Mouse (Mus musculus) neural tube, embryonic 15.5 days (tissue): ENCODE measurements around the gene Farp2. TPM values are rescaled to one million over a fixed set of nuclear protein-coding genes. Genes with fewer than 3 reads are reported as not detected.
"Not testable (repeated sequence)": the region's sequence is repeated elsewhere in the genome, so short reads cannot be mapped to it uniquely, and the experiment has no call there.

ENCODE experiments used
- ATAC-seq: fragments of 200-750 bp; cut with Nextera tagmentation; 2 replicates; pipeline ENCODE4 v1.8.0; 2017; ENCODE audit warnings: mild to moderate bottlenecking, moderate TSS enrichment, moderate library complexity; ENCODE audit not compliant: low FRiP score
- H3K27ac ChIP-seq: fragments of 300-500 bp; sonication (generic); replicated peaks from 2 replicates; pipeline ENCODE4 v1.5.1; 2015; ENCODE audit warnings: mild to moderate bottlenecking, inconsistent platforms
- H3K27me3 ChIP-seq: fragments of 300-500 bp; sonication (generic); replicated peaks from 2 replicates; pipeline ENCODE4 v1.6.1; 2015; ENCODE audit warnings: inconsistent platforms
- H3K36me3 ChIP-seq: fragments of 300-500 bp; sonication (generic); 2 replicates; pipeline ENCODE4 v1.6.1; 2015; ENCODE audit warnings: inconsistent platforms
- H3K4me1 ChIP-seq: fragments of 300-500 bp; sonication (generic); 2 replicates; pipeline ENCODE4 v1.6.1; 2015; ENCODE audit warnings: inconsistent platforms
- H3K4me2 ChIP-seq: fragments of 300-500 bp; sonication (generic); 2 replicates; pipeline ENCODE4 v1.6.1; 2015; ENCODE audit warnings: inconsistent platforms, mild to moderate bottlenecking, moderate library complexity
- H3K4me3 ChIP-seq: fragments of 300-500 bp; sonication (generic); replicated peaks from 2 replicates; pipeline ENCODE4 v1.5.1; 2015; ENCODE audit warnings: mild to moderate bottlenecking, inconsistent platforms
- H3K9ac ChIP-seq: fragments of 300-500 bp; sonication (generic); replicated peaks from 2 replicates; pipeline ENCODE4 v1.6.1; 2015; ENCODE audit warnings: mild to moderate bottlenecking, inconsistent platforms
- H3K9me3 ChIP-seq: fragments of 300-500 bp; sonication (generic); replicated peaks from 2 replicates; pipeline ENCODE4 v1.6.1; 2016; ENCODE audit warnings: inconsistent platforms
- WGBS: fragments of 180-500 bp; shearing (Covaris S2); methylation state at CpG from one replicate; pipeline ENCODE4 v1.1.7; 2015; ENCODE audit warnings: mixed read lengths; 5-methylcytosine and 5-hydroxymethylcytosine counted together
- polyA plus RNA-seq: library from polyadenylated mRNA; unstranded; fragments of >200 nt; fragmentation: Nextera tagmentation; extraction: Ambion mirVana; gene quantifications from 2 replicates; pipeline ENCODE4 v1.2.1, GENCODE M21; 2015

Farp2 gene
- 4.9 and 5.3 TPM in 2 replicates for polyA plus RNA-seq

DNA sequence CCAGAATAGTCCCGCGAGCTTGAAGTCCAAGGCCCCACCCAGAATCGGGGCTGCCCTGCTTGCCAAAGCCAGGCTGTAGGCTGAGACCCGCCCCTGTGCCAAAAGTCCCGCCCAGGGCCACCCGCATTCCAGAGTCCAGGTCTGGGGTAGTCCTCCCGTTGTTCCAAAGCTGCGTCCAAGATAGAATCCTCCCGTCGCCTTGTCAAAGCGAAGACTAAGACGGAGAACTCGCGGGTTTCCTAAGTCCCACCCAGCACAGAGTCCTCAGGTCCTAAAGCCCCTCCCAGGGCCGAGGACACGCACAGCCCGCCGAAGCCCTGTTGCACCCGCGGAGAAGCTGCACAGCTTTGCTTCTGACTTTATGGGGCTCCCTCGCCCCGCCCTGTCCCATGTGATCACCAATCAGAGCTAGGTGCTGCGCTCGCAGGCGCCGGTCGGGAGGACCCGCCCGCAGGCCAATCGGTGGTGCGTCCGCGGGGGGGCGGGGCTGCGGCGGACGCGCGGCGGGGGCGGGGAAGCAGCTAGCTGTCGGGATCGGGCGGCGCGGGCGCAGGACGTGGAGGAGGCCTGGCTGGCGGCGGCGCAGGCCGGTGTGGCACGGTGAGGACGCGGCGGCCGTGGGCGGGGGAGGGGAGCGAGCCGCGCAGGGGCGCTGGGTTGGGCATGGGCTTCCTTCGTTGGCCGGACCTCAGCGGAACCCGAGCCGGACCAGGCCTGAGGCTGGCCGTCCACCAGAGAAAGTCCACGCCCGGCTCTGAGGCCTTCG, at the start of gene Farp2:
Gene Farp2, plus strand, starts transcription at position 495 of the 766 bp plus-strand sequence.
- peak within 1 kb of the TSS; percentile 80 for H3K27ac ChIP-seq
- peaks cover 9% of the 10 kb centered on the region for H3K36me3 ChIP-seq
- H3K9ac ChIP-seq, result peak within 1 kb of the TSS; percentile 68
- peak; percentile 96 for ATAC-seq
- under 1% methylated on average over 71 of the region's 71 CpGs for WGBS
- H3K9me3 ChIP-seq, result no peaks in the 10 kb centered on the region
- H3K27me3 ChIP-seq, result no peaks in the 10 kb centered on the region
- peak within 1 kb of the TSS; percentile 84 for H3K4me2 ChIP-seq
- H3K4me3 ChIP-seq, result peak within 1 kb of the TSS; percentile 79
- H3K4me1 ChIP-seq, result peaks cover 28% of the 10 kb centered on the region

DNA sequence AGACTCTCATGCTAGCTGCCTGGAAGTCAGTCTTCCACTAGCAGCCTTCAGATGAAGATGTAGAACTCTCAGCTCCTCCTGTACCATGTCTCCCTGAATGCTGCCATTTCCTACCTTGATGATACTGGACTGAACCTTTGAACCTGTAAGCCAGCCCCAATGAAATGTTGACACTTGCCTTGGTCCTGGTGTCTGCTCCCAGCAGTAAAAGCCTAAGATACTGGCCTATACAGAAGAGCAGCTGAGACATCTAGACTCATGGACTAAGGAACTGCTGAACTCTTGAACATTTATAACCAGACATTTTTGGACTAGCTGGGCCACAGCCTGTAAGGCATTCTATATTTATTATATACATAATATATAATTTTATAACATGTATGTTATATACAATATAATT, 46.8 kb upstream of the Farp2 start:
- Histone ChIP-seq H3K27ac (no peak overlapping the region), H3K9ac (no peak overlapping the region), H3K4me1 (0 out of 2 replicates have a peak, but pooled peaks cover 2% of the 10 kb centered on the region), H3K4me3 (no peak overlapping the region), H3K4me2 (no peak overlapping the region), H3K36me3 (no peaks in the 10 kb centered on the region), H3K9me3 (no peaks in the 10 kb centered on the region), H3K27me3 (no peaks in the 10 kb centered on the region)
- no peak for ATAC-seq

DNA sequence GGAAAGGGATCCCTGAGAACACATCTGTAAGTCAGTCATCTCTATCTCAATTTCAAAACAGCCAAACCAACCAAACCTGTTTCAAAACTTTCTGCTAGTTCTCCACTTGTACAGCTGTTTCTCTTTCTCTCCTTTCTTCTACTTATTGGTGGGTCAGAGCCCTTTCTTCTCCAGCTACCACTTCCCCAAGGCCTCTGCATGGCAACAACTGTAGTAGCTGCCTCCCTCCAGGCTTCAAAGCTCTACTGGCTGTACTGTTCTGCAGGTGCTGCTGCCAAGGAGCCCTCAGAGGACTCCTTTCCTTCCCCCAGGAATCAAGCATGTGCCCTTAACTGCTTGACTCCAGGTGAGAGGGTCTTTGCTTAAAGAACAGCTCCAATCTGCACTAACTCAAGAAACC, 46.1 kb upstream of the Farp2 start:
- H3K4me3 ChIP-seq, result no peak overlapping the region
- H3K27me3 ChIP-seq, result no peaks in the 10 kb centered on the region
- no peaks in the 10 kb centered on the region for H3K9me3 ChIP-seq
- no peak overlapping the region for H3K27ac ChIP-seq
- ATAC-seq, result no peak
- no peak overlapping the region for H3K4me2 ChIP-seq
- 0 out of 2 replicates have a peak, but pooled peaks cover 2% of the 10 kb centered on the region for H3K4me1 ChIP-seq
- H3K36me3 ChIP-seq, result no peaks in the 10 kb centered on the region
- H3K9ac ChIP-seq, result no peak overlapping the region

DNA sequence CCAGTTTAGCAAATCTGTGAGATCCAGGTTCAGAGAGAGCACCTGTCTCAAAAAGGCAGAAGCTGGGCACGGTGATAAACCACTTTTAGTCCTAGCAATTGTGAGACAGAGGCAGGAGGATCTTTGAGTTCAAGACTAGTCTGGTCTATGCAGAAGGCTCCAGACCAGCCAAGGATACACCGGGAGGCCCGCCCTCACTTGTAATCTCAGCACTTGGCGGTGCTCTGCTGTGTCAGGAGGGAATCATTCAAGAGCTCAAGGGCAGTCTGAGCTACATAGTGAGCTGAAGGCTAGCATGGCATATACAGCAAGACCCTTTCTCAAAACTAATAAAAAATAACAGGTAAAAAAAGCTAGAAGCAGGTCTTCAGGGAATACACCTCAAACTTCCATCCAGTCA, 43.3 kb upstream of the Farp2 start:
- 96% methylated on average over 4 of the region's 4 CpGs for WGBS
- ATAC-seq, result no peak

DNA sequence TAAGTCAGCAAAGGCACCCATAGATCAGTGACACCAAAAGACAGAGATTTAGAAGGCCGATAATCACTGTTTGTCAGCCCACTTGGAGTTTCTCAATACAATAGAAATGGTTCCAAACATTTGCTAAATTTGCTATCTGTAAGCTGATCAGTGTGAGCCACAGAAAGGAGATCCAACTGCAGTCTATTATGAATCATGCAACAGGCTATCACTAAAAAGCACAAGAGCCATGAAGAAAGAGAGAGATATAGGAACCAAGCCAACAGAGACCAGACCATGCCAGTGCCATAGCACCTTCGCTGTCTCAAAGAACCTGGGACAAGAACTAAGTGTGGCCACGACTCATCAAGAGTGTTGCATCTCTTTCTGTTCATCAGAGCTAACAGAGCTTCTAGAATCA, 36.2 kb upstream of the Farp2 start:
- 98% methylated on average over 3 of the region's 3 CpGs for WGBS
- no peaks in the 10 kb centered on the region for H3K36me3 ChIP-seq
- no peak overlapping the region for H3K4me3 ChIP-seq
- no peak overlapping the region for H3K27ac ChIP-seq
- no peak for ATAC-seq
- no peak overlapping the region for H3K4me2 ChIP-seq
- H3K27me3 ChIP-seq, result no peaks in the 10 kb centered on the region
- H3K4me1 ChIP-seq, result peaks cover 20% of the 10 kb centered on the region
- H3K9ac ChIP-seq, result no peak overlapping the region
- H3K9me3 ChIP-seq, result no peaks in the 10 kb centered on the region

More for the DNA sequence above, 43.3 kb upstream of the Farp2 start:
- Histone ChIP-seq H3K27ac (no peak overlapping the region), H3K4me3 (no peak overlapping the region), H3K9ac (no peak overlapping the region), H3K4me2 (no peak overlapping the region), H3K4me1 (0 out of 2 replicates have a peak, but pooled peaks cover 2% of the 10 kb centered on the region), H3K27me3 (no peaks in the 10 kb centered on the region), H3K36me3 (no peaks in the 10 kb centered on the region), H3K9me3 (no peaks in the 10 kb centered on the region)

DNA sequence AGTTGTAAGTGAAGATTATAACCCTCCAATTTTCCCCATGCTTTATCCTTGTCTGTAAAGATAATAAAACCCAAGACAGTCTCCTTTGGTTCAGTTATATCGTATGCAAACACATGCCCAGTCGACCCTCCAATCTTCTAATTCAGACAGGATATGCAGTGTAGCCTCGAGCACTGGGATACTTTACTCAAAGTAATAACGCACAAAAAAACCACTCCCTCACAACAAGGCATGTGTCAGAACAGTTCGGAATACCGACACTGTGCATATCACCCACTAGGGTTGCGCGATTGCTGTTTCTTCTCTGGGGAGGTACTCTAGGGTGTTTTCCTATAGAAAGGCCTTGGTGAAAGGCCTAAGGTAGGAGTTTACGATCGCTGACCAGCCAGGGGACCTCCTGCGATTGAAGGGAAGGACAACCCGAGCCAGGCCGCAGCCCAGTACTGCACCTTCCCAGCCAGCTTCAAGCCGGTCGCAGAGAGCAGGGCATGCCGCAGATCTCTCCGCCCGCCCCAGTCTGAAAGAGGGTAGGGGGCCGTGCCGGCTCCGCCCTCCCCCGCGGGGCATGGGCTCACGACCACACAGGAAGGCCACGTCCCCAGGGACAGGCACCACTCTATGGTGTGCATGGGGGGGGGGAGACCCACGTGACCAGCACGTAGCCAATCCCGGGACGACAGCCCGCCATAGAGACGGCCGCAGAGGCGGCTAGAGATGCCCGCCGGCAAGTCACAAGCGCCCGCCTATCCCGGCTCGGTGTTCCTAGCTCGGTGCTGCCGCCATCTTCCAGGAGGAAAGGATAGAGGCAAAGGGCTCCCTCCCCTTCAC, 33.9 kb upstream of the Farp2 start:
- Histone ChIP-seq H3K9ac (peak overlapping the region; percentile 84), H3K27ac (peak overlapping the region; percentile 99), H3K9me3 (no peaks in the 10 kb centered on the region), H3K36me3 (no peaks in the 10 kb centered on the region), H3K4me1 (peaks cover 24% of the 10 kb centered on the region), H3K4me3 (peak overlapping the region; percentile 66), H3K27me3 (no peaks in the 10 kb centered on the region), H3K4me2 (peak overlapping the region; percentile 55)
- under 1% methylated on average over 41 of the region's 41 CpGs for WGBS
- peak; percentile 95 for ATAC-seq

DNA sequence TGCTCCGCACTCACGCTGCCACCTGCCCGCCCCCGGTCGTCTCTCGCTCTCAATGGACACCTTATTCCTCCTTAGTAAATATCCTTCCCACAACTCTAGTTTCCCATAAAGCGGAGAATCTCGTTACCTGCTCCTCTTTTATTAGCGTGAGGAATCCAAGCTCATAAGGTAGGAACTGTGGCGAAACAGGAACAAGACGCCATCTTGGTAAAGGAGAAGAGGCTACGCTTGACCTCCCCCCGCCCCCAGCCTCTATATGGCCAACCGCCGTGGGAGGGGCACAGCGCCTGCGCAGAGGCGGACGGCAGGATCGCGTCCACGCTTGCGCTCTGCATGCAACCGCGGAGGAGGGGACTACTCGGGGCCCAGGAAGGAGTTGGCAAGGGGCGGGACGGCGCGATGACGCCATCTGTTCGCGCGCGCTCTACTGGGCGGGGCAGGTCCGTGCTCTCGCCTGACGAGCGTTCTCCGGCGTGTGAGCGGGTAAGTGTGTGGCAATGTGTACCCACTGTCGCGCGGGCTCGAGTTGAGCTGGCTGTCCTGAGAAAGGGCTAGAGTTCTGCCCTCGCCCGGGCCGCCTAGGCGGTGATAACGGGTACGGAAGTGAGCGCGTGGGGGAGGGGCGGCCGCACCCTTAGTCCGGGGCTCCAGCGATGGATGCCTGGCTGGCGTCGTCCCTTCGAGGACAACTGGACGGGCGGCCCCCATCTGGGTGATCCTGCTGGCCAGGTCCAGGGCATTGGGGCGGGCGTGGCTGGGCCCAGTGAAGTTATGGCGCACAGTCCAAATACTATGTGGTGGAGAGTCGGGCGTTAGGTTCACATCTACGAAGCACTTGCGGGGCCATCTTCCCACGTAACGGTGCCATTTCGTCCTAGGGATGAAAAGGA, 33.0 kb upstream of the Farp2 start, which contains the start of gene Hdlbp:
Gene Hdlbp, minus strand, starts transcription at position 230 of the 890 bp plus-strand sequence.
- H3K27me3 ChIP-seq, result no peaks in the 10 kb centered on the region
- H3K9ac ChIP-seq, result peak within 1 kb of the TSS; percentile 84
- peak within 1 kb of the TSS; percentile 99 for H3K27ac ChIP-seq
- peak within 1 kb of the TSS; percentile 65 for H3K4me2 ChIP-seq
- peak; percentile 95 for ATAC-seq
- under 1% methylated on average over 74 of the region's 74 CpGs for WGBS
- H3K9me3 ChIP-seq, result no peaks in the 10 kb centered on the region
- no peaks in the 10 kb centered on the region for H3K36me3 ChIP-seq
- peak within 1 kb of the TSS; percentile 66 for H3K4me3 ChIP-seq
- peaks cover 24% of the 10 kb centered on the region for H3K4me1 ChIP-seq

DNA sequence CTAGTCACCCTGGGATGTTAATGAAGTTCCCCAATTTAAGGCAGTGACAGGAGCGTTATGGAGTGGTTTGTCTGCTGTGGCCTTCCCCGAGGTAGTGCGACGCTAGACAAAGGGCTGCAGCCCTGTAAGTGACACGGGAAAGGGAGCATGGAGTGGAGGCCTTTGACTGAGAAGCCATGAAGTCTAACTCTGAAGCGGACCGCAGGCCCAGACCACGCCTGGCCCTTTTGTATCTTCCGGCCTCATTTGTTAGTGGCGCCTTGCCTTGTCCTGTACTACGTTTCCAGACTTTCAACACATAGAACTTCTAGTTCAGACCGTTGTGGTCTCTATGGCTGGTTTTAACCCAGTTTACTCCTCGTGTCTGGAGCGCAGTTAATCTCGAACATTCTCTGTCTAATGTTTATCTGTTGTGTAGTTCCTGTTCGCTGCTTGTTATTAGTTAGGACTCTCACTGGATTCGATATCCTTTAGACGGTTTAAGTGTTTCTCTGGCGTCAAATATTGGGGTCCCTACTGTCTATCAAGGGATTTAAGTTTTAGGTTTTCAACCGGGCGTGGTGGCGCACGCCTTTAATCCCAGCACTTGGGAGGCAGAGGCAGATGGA, 32.3 kb upstream of the Farp2 start:
- 7% methylated on average over 23 of the region's 23 CpGs for WGBS
- Histone ChIP-seq H3K27ac (peak overlapping the region; percentile 99), H3K27me3 (no peaks in the 10 kb centered on the region), H3K4me3 (peak overlapping the region; percentile 66), H3K4me1 (peaks cover 24% of the 10 kb centered on the region), H3K9ac (peak overlapping the region; percentile 84), H3K4me2 (peak overlapping the region; percentile 65), H3K36me3 (no peaks in the 10 kb centered on the region), H3K9me3 (no peaks in the 10 kb centered on the region)
- peak; percentile 2; the same call in 1 of the 2 replicates for ATAC-seq

DNA sequence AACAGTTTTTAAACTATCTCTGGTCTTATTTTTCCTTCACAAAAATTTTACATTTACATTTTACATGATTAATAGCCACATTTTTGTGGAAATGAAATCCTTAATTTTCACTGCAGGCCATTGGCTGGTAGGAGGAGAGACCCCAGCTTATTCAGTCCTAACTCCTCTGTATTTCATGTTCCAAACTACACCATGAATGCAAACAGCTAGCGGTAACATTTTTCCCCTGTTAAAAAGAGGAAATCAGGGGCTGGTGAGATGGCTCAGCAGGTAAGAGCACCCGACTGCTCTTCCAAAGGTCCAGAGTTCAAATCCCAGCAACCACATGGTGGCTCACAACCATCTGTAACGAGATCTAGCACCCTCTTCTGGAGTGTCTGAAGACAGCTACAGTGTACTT, 25.6 kb upstream of the Farp2 start:
- not testable (repeated sequence) for H3K9me3 ChIP-seq, H3K36me3 ChIP-seq, H3K9ac ChIP-seq, ATAC-seq, H3K4me2 ChIP-seq, H3K4me1 ChIP-seq, H3K27me3 ChIP-seq, H3K27ac ChIP-seq, H3K4me3 ChIP-seq
- 76% methylated on average over 3 of the region's 3 CpGs for WGBS

DNA sequence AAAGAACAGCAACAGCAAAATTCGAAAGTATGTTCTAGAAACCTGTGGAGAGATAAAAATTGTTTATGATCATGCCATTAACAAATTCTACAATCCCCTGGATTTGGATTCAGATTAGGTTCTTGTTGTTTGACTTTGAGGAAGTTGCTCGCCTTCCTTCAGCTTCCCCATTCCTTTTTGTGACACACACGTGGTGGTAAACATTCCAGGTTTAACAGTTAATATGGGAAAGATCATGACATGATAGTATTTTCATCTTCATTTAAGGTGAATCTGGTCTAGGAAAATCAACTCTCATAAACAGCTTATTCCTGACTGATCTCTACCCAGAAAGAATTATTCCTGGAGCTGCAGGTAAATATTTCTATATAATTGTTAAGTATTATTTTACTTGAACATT, 16.6 kb upstream of the Farp2 start:
- no peak for ATAC-seq

More for the DNA sequence above, 16.6 kb upstream of the Farp2 start:
- Histone ChIP-seq H3K9me3 (no peaks in the 10 kb centered on the region), H3K36me3 (peaks cover 30% of the 10 kb centered on the region), H3K4me1 (no peaks in the 10 kb centered on the region), H3K4me3 (no peak overlapping the region), H3K27me3 (no peaks in the 10 kb centered on the region), H3K4me2 (no peak overlapping the region), H3K9ac (no peak overlapping the region), H3K27ac (no peak overlapping the region)
- 91% methylated on average over 3 of the region's 3 CpGs for WGBS
